Comparison of ENCODE assay signal across 20 mouse cellular contexts in the genomic region with DNA sequence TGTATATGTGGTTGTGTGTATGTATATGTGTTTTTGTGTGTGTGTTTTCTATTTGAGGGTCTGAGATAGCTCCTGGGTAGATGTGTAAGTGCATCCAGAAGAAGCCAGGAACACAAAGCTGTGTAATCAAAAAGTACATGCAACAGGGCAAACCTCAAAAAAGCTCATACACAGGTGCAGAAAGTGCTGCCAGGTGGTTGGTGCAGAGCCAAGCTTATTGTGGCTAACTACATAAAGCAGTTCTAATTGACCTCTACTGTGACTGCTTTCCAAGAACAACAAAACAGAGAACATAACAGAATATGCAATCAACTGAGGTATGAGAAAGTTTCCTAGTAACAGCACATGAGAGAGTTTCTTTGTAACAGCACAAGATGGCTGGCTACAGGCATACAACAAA.
"Had no signal": no experiment of that assay in that cellular context is flagged by ENCODE, and none has a peak within 500 bp of the region (broad histone marks: within the 10 kb centered on the region; RNA-seq: fewer than 3 reads in every experiment).

No protein-coding gene starts in this region.

- H3K27ac ChIP-seq: liver, embryonic 12.5 days; liver, embryonic 14.5 days; lung, embryonic 15.5 days; midbrain, embryonic 10.5 days; midbrain, embryonic 12.5 days; neural tube, embryonic 13.5 days; neural tube, embryonic 15.5 days had no signal

- H3K4me3 ChIP-seq: liver, embryonic 12.5 days; lung, embryonic 15.5 days; midbrain, embryonic 10.5 days; midbrain, embryonic 12.5 days; myocyte; neural tube, embryonic 13.5 days; neural tube, embryonic 15.5 days had no signal

- H3K27me3 ChIP-seq: lung, embryonic 15.5 days; midbrain, embryonic 12.5 days; neural tube, embryonic 13.5 days; neural tube, embryonic 15.5 days had no signal

- DNase-seq: lung, adult 2 months; lung, postnatal 14 days; midbrain, embryonic 14.5 days; retina, postnatal 1 day; right cerebral cortex, adult 18-20 months; right cerebral cortex, postnatal 25 days; right cerebral cortex, postnatal 4 days; spleen, adult 18-20 months; thymus, adult 18-20 months; thymus, postnatal 14 days; thymus, postnatal 36 days had no signal

- H3K9me3 ChIP-seq: liver, embryonic 12.5 days; lung, embryonic 15.5 days; midbrain, embryonic 10.5 days; midbrain, embryonic 12.5 days; neural tube, embryonic 13.5 days; neural tube, embryonic 15.5 days had no signal

- ATAC-seq: liver, embryonic 12.5 days; midbrain, embryonic 16.5 days had no signal

- H3K9ac ChIP-seq: liver, embryonic 12.5 days; liver, embryonic 14.5 days; lung, embryonic 15.5 days; midbrain, embryonic 12.5 days; neural tube, embryonic 13.5 days; neural tube, embryonic 15.5 days had no signal

- H3K4me1 ChIP-seq: lung, embryonic 15.5 days; midbrain, embryonic 10.5 days; midbrain, embryonic 12.5 days; neural tube, embryonic 13.5 days; neural tube, embryonic 15.5 days had no signal

- H3K36me3 ChIP-seq: liver, embryonic 12.5 days; lung, embryonic 15.5 days; midbrain, embryonic 10.5 days; midbrain, embryonic 12.5 days; neural tube, embryonic 13.5 days; neural tube, embryonic 15.5 days had no signal

- H3K4me2 ChIP-seq: liver, embryonic 12.5 days; lung, embryonic 15.5 days; midbrain, embryonic 12.5 days; neural tube, embryonic 13.5 days; neural tube, embryonic 15.5 days had no signal
